Mouse (Mus musculus) forebrain, embryonic 16.5 days (tissue): ENCODE results near the gene Agfg2. TPM values are rescaled to one million over a fixed set of nuclear protein-coding genes. Genes with fewer than 3 reads are reported as not detected.
"Not testable (repeated sequence)": the region's sequence is repeated elsewhere in the genome, so short reads cannot be mapped to it uniquely, and the experiment has no call there.

ENCODE experiments used
- ATAC-seq: fragments of 200-750 bp; cut with Nextera tagmentation; 2 replicates; pipeline ENCODE4 v1.8.0; 2017; ENCODE audit warnings: mild to moderate bottlenecking, moderate library complexity
- H3K27ac ChIP-seq: fragments of 300-500 bp; sonication (generic); 2 replicates; pipeline ENCODE4 v1.5.1; 2014; ENCODE audit warnings: low read length, control low read depth
- H3K27me3 ChIP-seq: fragments of 300-500 bp; sonication (generic); replicated peaks from 2 replicates; pipeline ENCODE4 v1.6.1; 2014; ENCODE audit warnings: low read length; ENCODE audit not compliant: control insufficient read depth, insufficient read depth
- H3K36me3 ChIP-seq: fragments of 300-500 bp; sonication (generic); 2 replicates; pipeline ENCODE4 v1.6.1; 2014; ENCODE audit not compliant: control insufficient read depth, insufficient read depth
- H3K4me1 ChIP-seq: fragments of 300-500 bp; sonication (generic); replicated peaks from 2 replicates; pipeline ENCODE4 v1.6.1; 2014; ENCODE audit warnings: low read length; ENCODE audit not compliant: control insufficient read depth, insufficient read depth
- H3K4me2 ChIP-seq: fragments of 300-500 bp; sonication (generic); 2 replicates; pipeline ENCODE4 v1.6.1; 2014; ENCODE audit warnings: mild to moderate bottlenecking, low read length, control low read depth
- H3K4me3 ChIP-seq: fragments of 300-500 bp; sonication (generic); replicated peaks from 2 replicates; pipeline ENCODE4 v1.5.1; 2014; ENCODE audit warnings: mild to moderate bottlenecking, low read length, control low read depth
- H3K9ac ChIP-seq: fragments of 300-500 bp; sonication (generic); replicated peaks from 2 replicates; pipeline ENCODE4 v1.6.1; 2014; ENCODE audit warnings: low read depth, low read length, control low read depth
- H3K9me3 ChIP-seq: fragments of 300-500 bp; sonication (generic); 2 replicates; pipeline ENCODE4 v1.6.1; 2016; ENCODE audit warnings: low read length; ENCODE audit not compliant: control insufficient read depth
- WGBS: fragments of 180-500 bp; shearing (Covaris S2); extraction: QIAGEN DNeasy Blood & Tissue Kit; methylation state at CpG from one replicate; pipeline ENCODE4 v1.1.7; 2014; 5-methylcytosine and 5-hydroxymethylcytosine counted together
- polyA plus RNA-seq: library from polyadenylated mRNA; unstranded; fragments of >200 nt; fragmentation: Nextera tagmentation; extraction: Ambion mirVana; gene quantifications from 2 replicates; pipeline ENCODE4 v1.2.1, GENCODE M21; 2015

Gene Agfg2
- 19.4 and 21.2 TPM in 2 replicates for polyA plus RNA-seq

DNA sequence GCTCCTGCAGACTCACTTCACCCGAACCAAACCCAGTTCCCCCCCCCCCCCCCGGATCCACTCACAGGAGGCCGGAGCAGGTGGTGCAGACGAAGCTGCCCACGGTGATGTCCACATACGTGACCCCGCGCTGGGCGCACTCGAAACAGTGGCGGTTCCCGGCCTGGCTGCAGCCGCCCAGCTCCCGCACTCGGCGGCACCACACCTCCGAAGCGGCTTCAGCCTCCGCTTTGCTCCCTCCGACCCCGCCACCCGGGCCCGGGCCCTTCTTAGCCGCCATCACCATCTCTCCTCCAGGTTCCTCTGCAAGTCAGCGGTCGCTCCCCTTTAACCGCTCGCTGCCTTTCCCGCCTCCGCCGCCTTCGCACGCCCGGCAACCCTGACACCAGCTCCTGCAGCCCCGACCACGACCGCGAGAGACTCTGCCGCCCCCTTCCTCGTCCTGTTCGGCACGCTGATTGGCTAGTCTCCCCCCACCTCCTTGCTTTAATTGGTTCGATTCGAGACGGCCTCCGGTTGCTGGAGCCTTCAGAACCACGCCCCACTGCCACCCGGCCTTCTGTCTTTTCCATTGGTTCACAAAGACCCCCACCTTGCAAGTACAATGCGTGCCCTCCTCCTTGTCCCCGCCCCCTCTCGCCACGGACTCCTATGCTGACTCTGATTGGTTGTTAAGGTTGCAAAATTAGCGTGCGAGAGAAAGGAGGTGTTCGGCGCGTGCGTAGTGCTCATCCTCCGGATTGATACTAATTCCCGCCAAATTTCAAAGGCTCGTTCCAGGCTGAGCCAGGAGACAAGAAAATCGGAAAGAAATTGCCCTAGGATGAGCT is at the start of gene Agfg2:
TSS of gene Agfg2 (minus strand) at position 433 of the 830 bp plus-strand sequence.
- H3K36me3 ChIP-seq = no peaks in the 10 kb centered on the region
- peak within 1 kb of the TSS; percentile 73 for H3K9ac ChIP-seq
- peak; percentile 100 for ATAC-seq
- WGBS = under 1% methylated on average over 61 of the region's 62 CpGs
- peak within 1 kb of the TSS; percentile 66 for H3K4me2 ChIP-seq
- peak within 1 kb of the TSS; percentile 81 for H3K4me3 ChIP-seq
- peak within 1 kb of the TSS; percentile 77 for H3K27ac ChIP-seq
- no peaks in the 10 kb centered on the region for H3K9me3 ChIP-seq
- H3K27me3 ChIP-seq = no peaks in the 10 kb centered on the region
- peaks cover 22% of the 10 kb centered on the region for H3K4me1 ChIP-seq

GRCm38 (mm10) chr5:137733638-137734288 is 49.2 kb upstream of the Agfg2 start:
- Histone ChIP-seq H3K4me2 (peak overlapping the region; percentile 60), H3K4me3 (peak overlapping the region; percentile 35), H3K4me1 (peaks cover 55% of the 10 kb centered on the region), H3K9ac (peak overlapping the region; percentile 46), H3K27me3 (no peaks in the 10 kb centered on the region), H3K27ac (peak overlapping the region; percentile 97), H3K36me3 (peaks cover 10% of the 10 kb centered on the region), H3K9me3 (no peaks in the 10 kb centered on the region)
- 9% methylated on average over 12 of the region's 12 CpGs for WGBS
- peak; percentile 56 for ATAC-seq

- WGBS = 75% methylated on average over 6 of the region's 6 CpGs
- ATAC-seq = no peak
- Histone ChIP-seq H3K9ac (no peak overlapping the region), H3K4me3 (no peak overlapping the region), H3K4me1 (0 out of 2 replicates have a peak, but pooled peaks cover 5% of the 10 kb centered on the region), H3K36me3 (peaks cover 10% of the 10 kb centered on the region), H3K9me3 (no peaks in the 10 kb centered on the region), H3K27ac (no peak overlapping the region), H3K27me3 (no peaks in the 10 kb centered on the region), H3K4me2 (no peak overlapping the region)
Measured at GRCm38 (mm10) chr5:137726767-137727166, 42.2 kb upstream of the Agfg2 start.

GRCm38 (mm10) chr5:137723840-137724239 is 39.3 kb upstream of the Agfg2 start:
- Histone ChIP-seq H3K9ac (no peak overlapping the region), H3K4me2 (no peak overlapping the region), H3K27me3 (no peaks in the 10 kb centered on the region), H3K9me3 (no peaks in the 10 kb centered on the region), H3K36me3 (peaks cover under 1% of the 10 kb centered on the region; the same call in 1 of the 2 replicates), H3K4me3 (no peak overlapping the region), H3K27ac (no peak overlapping the region), H3K4me1 (no peaks in the 10 kb centered on the region)
- ATAC-seq = no peak
- 88% methylated on average over 5 of the region's 5 CpGs for WGBS

DNA sequence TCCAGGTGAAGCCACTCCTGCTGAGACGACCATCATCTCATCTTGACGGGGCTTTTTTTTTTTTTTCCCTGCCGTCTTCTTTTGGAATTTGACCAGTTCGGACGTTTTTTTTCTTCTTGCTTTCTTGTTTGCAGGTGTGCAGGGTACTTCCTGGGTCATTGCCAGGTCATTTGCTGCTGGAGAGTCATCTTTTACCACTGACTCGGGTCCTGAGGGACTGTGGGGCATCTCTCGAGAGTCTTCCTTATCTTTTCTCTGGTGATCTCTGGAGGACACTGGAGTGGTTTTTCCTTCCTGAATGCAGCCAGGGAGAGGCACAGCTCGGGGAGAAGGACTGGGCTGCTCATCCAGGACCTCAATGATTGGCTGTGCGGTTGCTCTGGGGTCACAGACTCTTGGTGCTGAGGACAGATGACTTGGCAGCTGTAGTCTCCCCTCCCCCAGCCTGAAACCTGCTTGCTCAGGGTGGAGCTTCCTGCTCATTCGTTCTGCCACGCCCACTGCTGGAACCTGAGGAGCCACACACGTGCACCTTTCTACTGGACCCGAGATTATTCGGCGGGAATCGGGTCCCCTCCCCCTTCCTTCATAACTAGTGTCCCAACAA is 36.1 kb upstream of the Agfg2 start:
- H3K9ac ChIP-seq, ATAC-seq, H3K4me2 ChIP-seq, H3K27ac ChIP-seq, H3K4me3 ChIP-seq, H3K9me3 ChIP-seq, H3K27me3 ChIP-seq, H3K36me3 ChIP-seq, H3K4me1 ChIP-seq: not testable (repeated sequence)
- 40% methylated on average over 10 of the region's 16 CpGs for WGBS

DNA sequence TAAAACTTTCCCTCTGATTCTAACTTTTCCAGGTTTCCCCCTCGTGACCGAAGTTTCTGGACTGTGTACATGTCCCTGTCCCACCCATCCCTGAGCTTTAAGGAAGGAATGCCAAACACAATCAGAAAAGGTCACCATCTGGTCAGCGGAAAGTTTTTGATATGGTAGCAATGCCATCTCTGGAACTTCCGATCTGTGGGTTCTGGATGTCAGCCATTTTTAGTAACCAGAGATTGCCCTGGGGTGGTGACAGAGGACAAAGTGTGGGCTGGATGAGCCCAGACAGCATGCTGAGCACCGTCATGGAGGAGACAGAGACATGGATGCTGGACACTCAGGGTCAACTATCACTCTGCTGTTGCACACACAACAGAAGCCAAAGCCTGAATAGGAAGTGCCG is 34.6 kb upstream of the Agfg2 start:
- Histone ChIP-seq H3K9me3 (no peaks in the 10 kb centered on the region), H3K4me3 (no peak overlapping the region), H3K36me3 (no peaks in the 10 kb centered on the region), H3K27ac (no peak overlapping the region), H3K4me2 (no peak overlapping the region), H3K27me3 (no peaks in the 10 kb centered on the region), H3K4me1 (no peaks in the 10 kb centered on the region), H3K9ac (no peak overlapping the region)
- 94% methylated on average over 6 of the region's 6 CpGs for WGBS
- no peak for ATAC-seq

DNA sequence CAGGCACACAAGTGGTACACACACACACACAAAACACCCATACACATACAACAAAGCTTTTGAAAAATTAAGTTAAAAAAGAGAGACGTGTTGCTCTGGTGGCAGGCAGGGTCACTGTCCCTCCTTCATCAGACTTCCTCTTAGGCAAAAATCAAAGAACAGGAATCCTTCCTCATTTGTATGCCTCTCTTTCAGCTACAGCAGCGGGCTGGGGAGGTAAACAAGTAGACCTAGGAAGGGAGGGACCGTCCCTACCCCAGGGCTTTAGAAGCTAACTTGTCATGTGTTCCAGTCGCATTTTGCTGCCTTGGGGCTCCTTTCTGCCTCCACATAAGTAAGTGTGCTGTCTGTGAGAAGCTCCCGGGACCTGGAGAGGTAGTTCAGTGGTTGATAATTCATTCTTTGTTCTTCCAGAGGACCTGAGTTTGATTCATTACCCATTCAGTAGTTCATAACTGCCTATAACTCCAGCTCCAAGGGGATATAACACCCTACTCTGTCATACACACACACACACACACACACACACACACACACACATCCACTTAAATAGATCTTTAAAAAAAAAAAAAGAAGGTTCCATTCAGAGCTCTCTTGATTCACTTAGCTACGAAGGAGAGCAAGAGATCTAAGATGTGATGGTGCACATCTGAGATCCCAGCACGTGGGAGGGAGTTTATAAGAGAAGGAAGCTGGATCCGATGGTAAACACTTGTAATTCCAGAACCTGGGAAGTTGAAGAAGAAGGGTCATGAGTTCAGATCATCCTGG is 33.7 kb upstream of the Agfg2 start:
- H3K4me2 ChIP-seq = no peak overlapping the region
- no peak for ATAC-seq
- no peaks in the 10 kb centered on the region for H3K9me3 ChIP-seq
- no peak overlapping the region for H3K4me3 ChIP-seq
- no peaks in the 10 kb centered on the region for H3K27me3 ChIP-seq
- 64% methylated on average over 8 of the region's 8 CpGs for WGBS
- H3K4me1 ChIP-seq = no peaks in the 10 kb centered on the region
- no peak overlapping the region for H3K27ac ChIP-seq
- no peak overlapping the region for H3K9ac ChIP-seq
- no peaks in the 10 kb centered on the region for H3K36me3 ChIP-seq

- ATAC-seq = no peak
- H3K9me3 ChIP-seq = no peaks in the 10 kb centered on the region
- H3K4me3 ChIP-seq = no peak overlapping the region
- H3K4me2 ChIP-seq = no peak overlapping the region
- no peaks in the 10 kb centered on the region for H3K4me1 ChIP-seq
- no peaks in the 10 kb centered on the region for H3K27me3 ChIP-seq
- H3K36me3 ChIP-seq = no peaks in the 10 kb centered on the region
- no peak overlapping the region for H3K9ac ChIP-seq
- no peak overlapping the region for H3K27ac ChIP-seq
- 82% methylated on average over 8 of the region's 8 CpGs for WGBS
Measured at GRCm38 (mm10) chr5:137715685-137716084, 31.2 kb upstream of the Agfg2 start.

DNA sequence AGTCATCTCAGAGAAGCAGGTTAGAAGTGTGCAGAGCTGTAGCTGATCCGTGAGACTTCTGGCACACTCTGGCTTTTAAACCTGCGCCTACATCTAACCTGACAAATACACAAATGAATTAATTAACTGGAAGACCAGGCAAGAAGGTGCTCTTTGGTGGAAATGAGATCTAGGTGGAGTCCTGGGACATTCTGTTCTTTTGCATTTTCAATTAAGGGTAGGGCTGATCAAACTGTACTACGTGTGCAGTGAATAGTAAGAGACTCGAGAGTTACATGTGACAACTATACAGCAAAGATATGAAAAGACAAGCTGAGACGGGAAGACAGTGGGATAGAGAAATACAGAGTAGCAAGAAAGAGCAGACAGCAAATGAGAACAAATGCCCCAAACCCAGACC is 28.9 kb upstream of the Agfg2 start:
- Histone ChIP-seq H3K27ac (no peak overlapping the region), H3K4me3 (no peak overlapping the region), H3K4me2 (no peak overlapping the region), H3K27me3 (no peaks in the 10 kb centered on the region), H3K9ac (no peak overlapping the region), H3K9me3 (no peaks in the 10 kb centered on the region), H3K4me1 (no peaks in the 10 kb centered on the region), H3K36me3 (no peaks in the 10 kb centered on the region)
- 72% methylated on average over 5 of the region's 5 CpGs for WGBS
- no peak for ATAC-seq
